8 mouse cellular contexts compared by ENCODE assay signal in genomic region chr5:143465156-143466085, GRCm38 (mm10). TPM values are rescaled to one million over a fixed set of nuclear protein-coding genes. Genes with fewer than 3 reads are reported as not detected.
DNase-seq lines count a peak whose midpoint lies in the region; ATAC-seq and TF ChIP-seq lines count a peak whose summit lies in the region.

No protein-coding gene starts in this region.

- H3K4me2 ChIP-seq in hindbrain, embryonic 15.5 days, result peak overlapping the region; percentile 70
- peak overlapping the region; percentile 89 for H3K4me2 ChIP-seq in midbrain, embryonic 12.5 days (replicated peaks)

- H3K4me3 ChIP-seq in layer of hippocampus, adult 2 months, result peak overlapping the region; percentile 69
- H3K4me3 ChIP-seq in hindbrain, embryonic 15.5 days, result peak overlapping the region; percentile 62
- H3K4me3 ChIP-seq in midbrain, embryonic 12.5 days, result peak overlapping the region; percentile 79

- 39% methylated on average over 23 of the region's 23 CpGs for WGBS in hindbrain, embryonic 15.5 days
- 38% methylated on average over 23 of the region's 23 CpGs for WGBS in midbrain, embryonic 12.5 days

- no peaks in the 10 kb centered on the region for H3K9me3 ChIP-seq in hindbrain, embryonic 15.5 days
- no peaks in the 10 kb centered on the region for H3K9me3 ChIP-seq in midbrain, embryonic 12.5 days

- no peak for DNase-seq in layer of hippocampus, adult 2 months (ENCODE audit: low spot score in 2 of 2)
- DNase-seq in layer of hippocampus, adult 9-11 months, result no peak
- DNase-seq in c-Kit-negative CD71-positive TER-119-positive erythroid progenitor cells, embryonic 14.5 days (ENCODE audit: low read depth, low spot score), result peak; percentile 22
- DNase-seq in ovary, postnatal 10 days (ENCODE audit: low spot score), result no peak
- no peak for DNase-seq in adrenal gland, adult 8-10 months

- no peaks in the 10 kb centered on the region for H3K27me3 ChIP-seq in hindbrain, embryonic 15.5 days
- 0 out of 2 replicates have a peak, but pooled peaks cover 10% of the 10 kb centered on the region for H3K27me3 ChIP-seq in midbrain, embryonic 12.5 days

- no peak for TF ChIP-seq CTCF in layer of hippocampus, adult 2 months (conservative IDR thresholded peaks at IDR 0.05)

- peaks cover 17% of the 10 kb centered on the region for H3K4me1 ChIP-seq in hindbrain, embryonic 15.5 days (replicated peaks)
- H3K4me1 ChIP-seq in midbrain, embryonic 12.5 days, result peaks cover 17% of the 10 kb centered on the region

- peaks cover 20% of the 10 kb centered on the region for H3K36me3 ChIP-seq in hindbrain, embryonic 15.5 days
- H3K36me3 ChIP-seq in midbrain, embryonic 12.5 days, result peaks cover 31% of the 10 kb centered on the region

- H3K27ac ChIP-seq in layer of hippocampus, adult 2 months, result peak overlapping the region; percentile 93
- H3K27ac ChIP-seq in hindbrain, embryonic 15.5 days (replicated peaks), result no peak overlapping the region
- no peak overlapping the region for H3K27ac ChIP-seq in midbrain, embryonic 12.5 days (replicated peaks)

- H3K9ac ChIP-seq in hindbrain, embryonic 15.5 days, result peak overlapping the region; percentile 63
- peak overlapping the region; percentile 74 for H3K9ac ChIP-seq in midbrain, embryonic 12.5 days (replicated peaks)

- no peak for ATAC-seq in hindbrain, embryonic 15.5 days (ENCODE audit: low FRiP score, low read depth)
- ATAC-seq in midbrain, embryonic 12.5 days (ENCODE audit: low FRiP score, low read depth), result no peak
- ATAC-seq in frontal cortex, adult (ENCODE audit: low TSS enrichment), result no peak

RNA-seq across cellular contexts. Expression of gene Daglb, which starts 1.0 kb away (rescaled TPM):
- 10 to 100 TPM; 27.7 to 32.1 TPM for total RNA-seq in layer of hippocampus, adult 2 months (2021)
- polyA plus RNA-seq in hindbrain, embryonic 15.5 days (2015; fragmentation: Nextera tagmentation; extraction: Ambion mirVana), result 20.7 and 21.4 TPM in 2 replicates
- polyA plus RNA-seq in midbrain, embryonic 12.5 days (2016; fragmentation: Nextera tagmentation; extraction: Ambion mirVana), result 14.2 and 14.5 TPM in 2 replicates
- total RNA-seq in adrenal gland, adult 8-10 months (2022), result 10 to 100 TPM; 21.6 to 27.5 (median 25.4) TPM
